Mouse (Mus musculus) kidney, adult 11 months (tissue): ENCODE results near the gene Pfdn4.

Experiments
- DNase-seq: peaks from one replicate; pipeline ENCODE4 v3.0.0; 2022

Pfdn4 gene

GRCm38 (mm10) chr2:170498011-170498410 is 1.8 kb downstream of the Pfdn4 start:
- no peak for DNase-seq

GRCm38 (mm10) chr2:170503343-170503742 is 7.1 kb downstream of the Pfdn4 start:
- no peak for DNase-seq

- no peak for DNase-seq
Measured at GRCm38 (mm10) chr2:170503983-170504382, 7.8 kb downstream of the Pfdn4 start.

- peak; percentile 69 for DNase-seq
Measured at GRCm38 (mm10) chr2:170507734-170508133, 11.5 kb downstream of the Pfdn4 start.

GRCm38 (mm10) chr2:170508821-170509220 is 12.6 kb downstream of the Pfdn4 start:
- peak; percentile 86 for DNase-seq

- peak; percentile 90 for DNase-seq
Measured at GRCm38 (mm10) chr2:170511073-170511891, 15.1 kb downstream of the Pfdn4 start.

GRCm38 (mm10) chr2:170513756-170514155 is 17.5 kb downstream of the Pfdn4 start:
- no peak for DNase-seq

- no peak for DNase-seq
Measured at GRCm38 (mm10) chr2:170520321-170520971, 24.2 kb downstream of the Pfdn4 start.

GRCm38 (mm10) chr2:170526513-170526912 is 30.3 kb downstream of the Pfdn4 start:
- no peak for DNase-seq

GRCm38 (mm10) chr2:170528061-170528460 is 31.8 kb downstream of the Pfdn4 start:
- DNase-seq, result peak; percentile 51

- no peak for DNase-seq
Measured at GRCm38 (mm10) chr2:170529766-170530165, 33.5 kb downstream of the Pfdn4 start.

GRCm38 (mm10) chr2:170530256-170530655 is 34.0 kb downstream of the Pfdn4 start:
- no peak for DNase-seq

- no peak for DNase-seq
Measured at GRCm38 (mm10) chr2:170534116-170534802, 38.0 kb downstream of the Pfdn4 start.

- DNase-seq, result no peak
Measured at GRCm38 (mm10) chr2:170534803-170535174, 38.6 kb downstream of the Pfdn4 start.

- DNase-seq, result no peak
Measured at GRCm38 (mm10) chr2:170535841-170536240, 39.6 kb downstream of the Pfdn4 start.

- no peak for DNase-seq
Measured at GRCm38 (mm10) chr2:170539211-170539610, 43.0 kb downstream of the Pfdn4 start.

- no peak for DNase-seq
Measured at GRCm38 (mm10) chr2:170543625-170544024, 47.4 kb downstream of the Pfdn4 start.

GRCm38 (mm10) chr2:170544159-170544558 is 47.9 kb downstream of the Pfdn4 start:
- DNase-seq, result no peak

- DNase-seq, result no peak
Measured at GRCm38 (mm10) chr2:170544950-170545349, 48.7 kb downstream of the Pfdn4 start.

- DNase-seq, result no peak
Measured at GRCm38 (mm10) chr2:170545745-170546144, 49.5 kb downstream of the Pfdn4 start.

- DNase-seq, result peak; percentile 45
Measured at GRCm38 (mm10) chr2:170547526-170547925, 51.3 kb downstream of the Pfdn4 start.

- no peak for DNase-seq
Measured at GRCm38 (mm10) chr2:170548046-170548445, 51.8 kb downstream of the Pfdn4 start.

GRCm38 (mm10) chr2:170549146-170549545 is 52.9 kb downstream of the Pfdn4 start:
- peak; percentile 68 for DNase-seq

GRCm38 (mm10) chr2:170550240-170550639 is 54.0 kb downstream of the Pfdn4 start:
- DNase-seq, result no peak
